Mouse (Mus musculus) cerebellum, adult 2 months (tissue): Measurements from ENCODE around the gene Shld2.

Experiments used
- CTCF ChIP-seq: fragments of 200-500 bp; IDR thresholded peaks from 2 replicates; pipeline ENCODE4 v1.5.1; 2011; ENCODE audit warnings: low read depth, mild to moderate bottlenecking, control low read depth, low read length, moderate library complexity, borderline replicate concordance; ENCODE audit not compliant: insufficient read depth
- POLR2A ChIP-seq: fragments of 200-500 bp; IDR thresholded peaks from 2 replicates; pipeline ENCODE4 v1.6.1; 2011; ENCODE audit warnings: low read length, control low read depth, borderline replicate concordance; ENCODE audit not compliant: insufficient read depth

DNA sequence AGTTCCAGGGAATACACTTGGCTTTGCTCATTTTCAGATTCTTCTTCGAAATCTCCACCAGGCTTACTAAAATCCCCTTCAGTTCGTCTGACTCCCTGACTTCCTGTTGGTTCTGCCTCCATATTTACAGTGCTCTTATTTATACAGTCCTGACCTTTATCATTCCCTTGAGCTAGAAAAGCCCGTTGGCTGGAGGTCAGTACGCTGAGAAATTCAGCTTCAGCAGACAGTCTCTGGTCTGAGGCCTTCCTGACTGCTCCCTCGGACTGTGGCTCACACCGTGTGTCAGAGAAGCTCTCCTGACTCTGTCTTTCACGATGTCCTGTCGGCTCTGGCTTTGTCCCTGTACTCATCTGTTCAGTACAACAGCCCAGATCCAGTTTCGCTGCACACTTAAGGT lies 42.2 kb downstream of the Shld2 start:
- TF ChIP-seq POLR2A (no peak), CTCF (no peak)
